ENCODE assay signal across 8 mouse cellular contexts in genomic region chr13:72639441-72640130, GRCm38 (mm10). TPM values are rescaled to one million over a fixed set of nuclear protein-coding genes. Genes with fewer than 3 reads are reported as not detected.
DNase-seq lines count a peak whose midpoint lies in the region; ATAC-seq lines count a peak whose summit lies in the region.

No protein-coding gene starts in this region.

- H3K9ac ChIP-seq in forebrain, embryonic 14.5 days (ENCODE audit: low read length), result peak overlapping the region; percentile 26
- H3K9ac ChIP-seq in neural tube, embryonic 11.5 days (ENCODE audit: low read length), result peak overlapping the region; percentile 16; the same call in 1 of the 2 replicates

- H3K27ac ChIP-seq in forebrain, embryonic 14.5 days (ENCODE audit: low read depth, low read length), result no peak overlapping the region
- H3K27ac ChIP-seq in neural tube, embryonic 11.5 days (ENCODE audit: low read depth, low read length), result no peak overlapping the region

- peak; percentile 41 for DNase-seq in kidney, adult 18-20 months
- DNase-seq in kidney, adult 11 months, result no peak
- DNase-seq in adipocyte (ENCODE audit: low spot score), result peak; percentile 72
- DNase-seq in forebrain, embryonic 14.5 days (ENCODE audit: low spot score), result peak; percentile 55
- DNase-seq in kidney, postnatal 10 days, result peak; percentile 32
- DNase-seq in neural tube, embryonic 11.5 days (ENCODE audit: low spot score), result peak; percentile 62
- DNase-seq in ovary, postnatal 36 days (ENCODE audit: low spot score), result no peak
- no peak for DNase-seq in thymus, postnatal 14 days

- H3K27me3 ChIP-seq in forebrain, embryonic 14.5 days (replicated peaks; ENCODE audit: control insufficient read depth, insufficient read depth, low read length), result peaks cover 76% of the 10 kb centered on the region
- peaks cover 54% of the 10 kb centered on the region for H3K27me3 ChIP-seq in neural tube, embryonic 11.5 days (ENCODE audit: control insufficient read depth, insufficient read depth, low read length)

- peaks cover 4% of the 10 kb centered on the region; the same call in 1 of the 2 replicates for H3K4me1 ChIP-seq in forebrain, embryonic 14.5 days (ENCODE audit: control insufficient read depth, insufficient read depth, low read length)
- H3K4me1 ChIP-seq in neural tube, embryonic 11.5 days (ENCODE audit: control insufficient read depth, insufficient read depth, low read length), result peaks cover 12% of the 10 kb centered on the region

- no peaks in the 10 kb centered on the region for H3K9me3 ChIP-seq in forebrain, embryonic 14.5 days (replicated peaks; ENCODE audit: control insufficient read depth, low read length)
- H3K9me3 ChIP-seq in neural tube, embryonic 11.5 days (ENCODE audit: control insufficient read depth, low read length), result no peaks in the 10 kb centered on the region

- H3K36me3 ChIP-seq in forebrain, embryonic 14.5 days (ENCODE audit: control insufficient read depth, insufficient read depth, low read length), result no peaks in the 10 kb centered on the region
- no peaks in the 10 kb centered on the region for H3K36me3 ChIP-seq in neural tube, embryonic 11.5 days (ENCODE audit: control insufficient read depth, insufficient read depth, low read length)

- ATAC-seq in forebrain, embryonic 14.5 days, result peak; percentile 52
- 0 out of 2 replicates have a peak, but pooled peaks have one; percentile 21 for ATAC-seq in neural tube, embryonic 11.5 days (ENCODE audit: insufficient read depth, low FRiP score, low TSS enrichment)

- H3K4me3 ChIP-seq in forebrain, embryonic 14.5 days (ENCODE audit: low read depth, low read length), result peak overlapping the region; percentile 26
- peak overlapping the region; percentile 22 for H3K4me3 ChIP-seq in neural tube, embryonic 11.5 days (ENCODE audit: low read depth, low read length)

- WGBS in forebrain, embryonic 14.5 days, result under 1% methylated on average over 32 of the region's 32 CpGs
- WGBS in neural tube, embryonic 11.5 days, result under 1% methylated on average over 32 of the region's 32 CpGs

- peak overlapping the region; percentile 49 for H3K4me2 ChIP-seq in forebrain, embryonic 14.5 days (ENCODE audit: low read length)
- peak overlapping the region; percentile 46 for H3K4me2 ChIP-seq in neural tube, embryonic 11.5 days (ENCODE audit: low read depth)

RNA-seq across cellular contexts. Expression of gene Irx2, which starts 11.0 kb away (rescaled TPM):
- polyA plus RNA-seq in forebrain, embryonic 14.5 days (2014; fragmentation: Nextera tagmentation; extraction: Ambion mirVana), result 1.9 and 2.4 TPM in 2 replicates
- polyA plus RNA-seq in neural tube, embryonic 11.5 days (2014; fragmentation: Nextera tagmentation; extraction: Ambion mirVana), result 19.6 and 21.9 TPM in 2 replicates

Comparison
In these comparisons a context has a peak if more than half of its experiments do, and no peak if none do; other contexts are left out.
1. DNase-seq: peak in kidney, adult 18-20 months (single experiment), adipocyte (single experiment), forebrain, embryonic 14.5 days (single experiment), kidney, postnatal 10 days (single experiment) and neural tube, embryonic 11.5 days (single experiment); none in kidney, adult 11 months (single experiment), ovary, postnatal 36 days (single experiment) and thymus, postnatal 14 days (single experiment).